Mouse (Mus musculus) heart, postnatal 0 days (tissue): ENCODE measurements around the gene Atp6v1g2. TPM values are rescaled to one million over a fixed set of nuclear protein-coding genes. Genes with fewer than 3 reads are reported as not detected.

ENCODE experiments used
- ATAC-seq: fragments of 200-750 bp; cut with Nextera tagmentation; 2 replicates; pipeline ENCODE4 v1.8.0; 2017; ENCODE audit warnings: low read depth, moderate number of reproducible peaks, moderate library complexity; ENCODE audit not compliant: insufficient read depth
- DNase-seq: peaks from one replicate; pipeline ENCODE4 v3.0.0-alpha.2; 2016; ENCODE audit warnings: low spot score
- H3K27ac ChIP-seq: fragments of 300-500 bp; sonication (generic); 2 replicates; pipeline ENCODE4 v1.5.1; 2014; ENCODE audit warnings: low read depth, mild to moderate bottlenecking
- H3K27me3 ChIP-seq: fragments of 300-500 bp; sonication (generic); 2 replicates; pipeline ENCODE4 v1.6.1; 2014; ENCODE audit warnings: low read length, mixed read lengths; ENCODE audit not compliant: control insufficient read depth, insufficient read depth
- H3K36me3 ChIP-seq: fragments of 300-500 bp; sonication (generic); replicated peaks from 2 replicates; pipeline ENCODE4 v1.6.1; 2014; ENCODE audit warnings: low read length, mixed read lengths; ENCODE audit not compliant: control insufficient read depth, insufficient read depth
- H3K4me1 ChIP-seq: fragments of 300-500 bp; sonication (generic); 2 replicates; pipeline ENCODE4 v1.6.1; 2014; ENCODE audit warnings: antibody characterized with exemption; ENCODE audit not compliant: control insufficient read depth, insufficient read depth
- H3K4me2 ChIP-seq: fragments of 300-500 bp; sonication (generic); 2 replicates; pipeline ENCODE4 v1.6.1; 2014; ENCODE audit warnings: low read depth, mild to moderate bottlenecking, low read length, moderate library complexity
- H3K4me3 ChIP-seq: fragments of 300-500 bp; sonication (generic); 2 replicates; pipeline ENCODE4 v1.5.1; 2014; ENCODE audit warnings: low read depth, low read length
- H3K9ac ChIP-seq: fragments of 300-500 bp; sonication (generic); replicated peaks from 2 replicates; pipeline ENCODE4 v1.6.1; 2014; ENCODE audit warnings: low read depth, low read length, mixed read lengths
- H3K9me3 ChIP-seq: fragments of 300-500 bp; sonication (generic); replicated peaks from 2 replicates; pipeline ENCODE4 v1.6.1; 2016; ENCODE audit warnings: low read length; ENCODE audit not compliant: control insufficient read depth
- CTCF ChIP-seq: IDR thresholded peaks from 2 replicates; pipeline ENCODE4 v1.5.1; 2016; ENCODE audit warnings: antibody characterized with exemption, control low read depth, low read depth
- EP300 ChIP-seq: IDR thresholded peaks from 2 replicates; pipeline ENCODE4 v1.6.1; 2016; ENCODE audit warnings: antibody characterized with exemption, low read depth
- WGBS: fragments of 180-500 bp; shearing (Covaris S2); extraction: QIAGEN DNeasy Blood & Tissue Kit; methylation state at CpG from one replicate; pipeline ENCODE4 v1.1.7; 2014; 5-methylcytosine and 5-hydroxymethylcytosine counted together
- polyA plus RNA-seq: library from polyadenylated mRNA; unstranded; fragments of >200 nt; fragmentation: Nextera tagmentation; extraction: Ambion mirVana; gene quantifications from 2 replicates; pipeline ENCODE4 v1.2.1, GENCODE M21; 2015
- total RNA-seq: library from RNA; depleted of rRNA; stranded (reverse); fragments of >200 nt; gene quantifications from 2 replicates; pipeline ENCODE4 v1.2.3, GENCODE M21; 2014; ENCODE audit warnings: low replicate concordance

Gene Atp6v1g2
- total and polyA plus RNA-seq, 2 experiments from 2014 or later = 3.7 to 10.7 TPM

DNA sequence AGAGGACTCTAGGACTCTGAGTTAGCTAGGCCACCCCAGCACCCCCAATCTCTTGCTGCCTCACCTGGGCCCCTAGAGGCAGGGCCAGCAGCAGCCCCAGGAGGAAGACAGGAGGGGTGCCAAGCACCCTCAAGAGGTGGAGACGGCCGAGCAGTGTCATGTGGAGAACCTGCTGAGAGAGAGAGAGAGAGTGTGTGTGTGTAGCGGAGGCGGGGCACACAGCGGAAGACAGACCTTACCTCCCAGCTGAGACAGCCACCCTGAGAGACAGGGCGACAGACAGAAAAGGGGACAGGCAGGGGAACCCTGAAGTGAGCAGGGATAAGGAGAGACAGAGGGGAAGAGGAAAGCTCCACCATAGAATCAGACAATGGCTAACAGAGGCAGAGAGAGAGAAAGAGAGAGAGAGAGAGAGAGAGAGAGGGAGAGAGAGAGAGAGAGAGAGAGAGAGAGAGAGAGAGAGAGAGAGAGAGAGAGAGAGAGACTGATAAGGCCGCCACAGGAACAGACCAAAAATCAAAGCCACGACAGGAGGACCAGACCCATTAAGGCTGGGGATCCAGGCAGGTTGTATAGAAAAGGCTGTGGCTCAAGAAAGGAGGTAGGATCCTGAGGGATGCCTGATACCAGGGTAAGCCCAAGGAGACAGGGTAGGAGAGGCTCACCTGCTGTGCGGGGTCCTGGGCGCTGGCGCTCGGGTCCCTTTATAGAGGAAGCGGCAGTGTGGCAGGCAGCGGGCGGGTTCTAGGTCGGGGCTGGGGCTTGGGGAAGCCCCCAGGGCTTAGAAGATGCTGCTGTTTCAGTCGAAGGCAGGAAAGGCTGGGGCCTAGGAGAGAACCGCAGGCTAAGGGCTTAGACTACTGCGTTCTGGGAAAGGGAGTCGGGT is 28.7 kb upstream of the Atp6v1g2 start, which contains the start of gene Lta:
Gene Lta (minus strand): TSS at position 858 of the 886 bp plus-strand sequence.
- Histone ChIP-seq H3K9me3 (no peaks in the 10 kb centered on the region), H3K27ac (no peak within 1 kb of the TSS; the same call in 1 of the 2 replicates), H3K4me1 (no peaks in the 10 kb centered on the region), H3K4me2 (no peak within 1 kb of the TSS), H3K4me3 (no peak within 1 kb of the TSS), H3K9ac (no peak within 1 kb of the TSS), H3K36me3 (no peaks in the 10 kb centered on the region), H3K27me3 (peaks cover 46% of the 10 kb centered on the region)
- no peak for TF ChIP-seq EP300
- TF ChIP-seq CTCF = no peak
- 30% methylated on average over 20 of the region's 20 CpGs for WGBS
- DNase-seq (no peak), ATAC-seq (no peak)

DNA sequence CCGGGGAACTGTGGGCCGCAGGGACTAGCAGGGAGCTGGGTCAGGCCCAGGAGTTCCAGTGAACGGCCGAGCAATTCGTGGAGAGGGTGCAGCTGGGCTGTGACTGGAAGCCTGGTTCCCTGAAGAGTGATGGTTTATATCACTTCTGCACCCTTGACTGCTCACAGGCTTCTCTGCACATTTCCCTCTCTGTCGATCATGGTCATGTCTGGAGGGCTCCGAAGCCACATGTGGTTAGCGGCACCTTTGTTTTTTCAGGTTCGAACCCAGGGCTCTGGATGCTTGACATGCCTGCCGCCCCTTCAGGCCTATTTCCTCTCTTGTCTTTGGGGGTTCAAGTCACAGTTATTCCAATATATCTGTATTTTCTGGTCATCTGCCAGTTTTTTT is 28.1 kb upstream of the Atp6v1g2 start:
- WGBS = 47% methylated on average over 10 of the region's 10 CpGs
- peaks cover 39% of the 10 kb centered on the region for H3K27me3 ChIP-seq
- ATAC-seq (no peak), DNase-seq (no peak)
- no peak for TF ChIP-seq CTCF
- H3K4me1 ChIP-seq = no peaks in the 10 kb centered on the region
- H3K4me2 ChIP-seq = no peak overlapping the region
- H3K36me3 ChIP-seq = no peaks in the 10 kb centered on the region
- no peaks in the 10 kb centered on the region for H3K9me3 ChIP-seq
- no peak overlapping the region for H3K4me3 ChIP-seq
- H3K9ac ChIP-seq = no peak overlapping the region
- H3K27ac ChIP-seq = no peak overlapping the region

- H3K4me1 ChIP-seq = no peaks in the 10 kb centered on the region
- ATAC-seq = no peak
- H3K36me3 ChIP-seq = no peaks in the 10 kb centered on the region
- 67% methylated on average over 12 of the region's 12 CpGs for WGBS
- no peak for DNase-seq
- no peaks in the 10 kb centered on the region for H3K9me3 ChIP-seq
- H3K9ac ChIP-seq = no peak overlapping the region
- no peak overlapping the region for H3K4me2 ChIP-seq
- no peak overlapping the region for H3K4me3 ChIP-seq
- H3K27me3 ChIP-seq = 0 out of 2 replicates have a peak, but pooled peaks cover 4% of the 10 kb centered on the region
- no peak overlapping the region for H3K27ac ChIP-seq
- TF ChIP-seq CTCF (no peak), EP300 (no peak)
Observed at GRCm38 (mm10) chr17:35209785-35210535, 23.5 kb upstream of the Atp6v1g2 start.

DNA sequence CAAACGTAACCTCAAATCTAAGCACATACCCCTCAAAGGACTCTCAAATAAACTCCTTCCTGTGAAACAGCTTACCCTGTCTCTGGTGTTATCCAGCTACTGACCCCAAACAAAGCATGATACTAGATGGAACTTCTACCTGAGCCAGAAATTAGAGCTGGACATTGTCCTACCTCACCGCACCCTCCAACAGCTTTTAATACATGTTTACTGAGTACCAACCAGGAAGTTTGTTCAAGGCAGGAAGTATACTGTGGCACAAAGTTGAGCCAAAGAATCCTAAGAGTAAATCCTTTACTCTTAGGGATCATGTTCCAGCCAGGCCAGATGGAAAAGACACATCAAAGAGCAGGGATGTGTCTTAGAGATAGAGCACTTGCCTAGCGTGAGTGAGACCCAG is 22.9 kb upstream of the Atp6v1g2 start:
- no peaks in the 10 kb centered on the region for H3K27me3 ChIP-seq
- no peak overlapping the region for H3K27ac ChIP-seq
- no peaks in the 10 kb centered on the region for H3K9me3 ChIP-seq
- H3K36me3 ChIP-seq = no peaks in the 10 kb centered on the region
- no peaks in the 10 kb centered on the region for H3K4me1 ChIP-seq
- no peak overlapping the region for H3K4me3 ChIP-seq
- 64% methylated on average over 3 of the region's 3 CpGs for WGBS
- no peak for TF ChIP-seq CTCF
- no peak for TF ChIP-seq EP300
- DNase-seq = no peak
- no peak overlapping the region for H3K9ac ChIP-seq
- H3K4me2 ChIP-seq = no peak overlapping the region
- ATAC-seq = no peak

- no peaks in the 10 kb centered on the region for H3K4me1 ChIP-seq
- ATAC-seq = no peak
- no peak for DNase-seq
- no peak overlapping the region for H3K27ac ChIP-seq
- no peak overlapping the region for H3K4me2 ChIP-seq
- H3K36me3 ChIP-seq = no peaks in the 10 kb centered on the region
- TF ChIP-seq EP300 = no peak
- TF ChIP-seq CTCF = no peak
- no peak overlapping the region for H3K9ac ChIP-seq
- H3K27me3 ChIP-seq = no peaks in the 10 kb centered on the region
- H3K9me3 ChIP-seq = no peaks in the 10 kb centered on the region
- no peak overlapping the region for H3K4me3 ChIP-seq
- 86% methylated on average over 5 of the region's 5 CpGs for whole genome bisulfite sequencing
Observed at GRCm38 (mm10) chr17:35213071-35213470, 20.4 kb upstream of the Atp6v1g2 start.
